In genomic region chr4:150649327-150649726, GRCm38 (mm10) we compare ENCODE assay signal across 1 mouse cellular context.
A peak's percentile ranks its signal among the peaks of the same experiment; 100 is the strongest.
TF ChIP-seq lines count a peak whose summit lies in the region.

No protein-coding gene starts in this region.

TF ChIP-seq in MEL, 35 proteins besides CTCF, POLR2A, EP300 and RAD21 (continued from another document):
- TF ChIP-seq BHLHE40 (IDR thresholded peaks at IDR 0.05; ENCODE audit: borderline replicate concordance, low read depth, low read length) (no peak), NRF1 (IDR thresholded peaks at IDR 0.05; ENCODE audit: insufficient read depth, low read depth, low read length, poor library complexity, severe bottlenecking) (no peak), CHD2 (IDR thresholded peaks at IDR 0.05; ENCODE audit: low read length) (no peak), USF1 (IDR thresholded peaks at IDR 0.05; ENCODE audit: low read depth, low read length) (no peak), MEF2A (IDR thresholded peaks at IDR 0.05; ENCODE audit: extremely low read depth, insufficient replicate concordance, low read depth, low read length, poor library complexity, severe bottlenecking) (no peak), MAFK (IDR thresholded peaks at IDR 0.05; ENCODE audit: borderline replicate concordance, low read depth, low read length) (no peak), CHD1 (IDR thresholded peaks at IDR 0.05; ENCODE audit: low read depth, low read length) (no peak), ZMIZ1 (IDR thresholded peaks at IDR 0.05; ENCODE audit: low read depth, low read length) (no peak), POLR2AphosphoS2 (IDR thresholded peaks at IDR 0.05; ENCODE audit: low read length) (no peak), MAZ (IDR thresholded peaks at IDR 0.05; ENCODE audit: low read depth, low read length) (no peak), ZC3H11A (IDR thresholded peaks at IDR 0.05; ENCODE audit: low read depth, low read length) (no peak), NELFE (IDR thresholded peaks at IDR 0.05; ENCODE audit: low read depth, low read length) (no peak), UBTF (IDR thresholded peaks at IDR 0.05; ENCODE audit: borderline replicate concordance, insufficient read depth, low read depth, low read length) (no peak), MYB (IDR thresholded peaks at IDR 0.05; ENCODE audit: low read depth, low read length) (peak; percentile 85; the same call in 1 of the 2 replicates), USF2 (IDR thresholded peaks at IDR 0.05; ENCODE audit: borderline replicate concordance in 1 of 2, insufficient read depth in 1 of 2, low read depth in 1 of 2, low read length in 2 of 2) (no peak), TBP (IDR thresholded peaks at IDR 0.05; ENCODE audit: low read depth, low read length) (no peak), ZNF384 (IDR thresholded peaks at IDR 0.05; ENCODE audit: low read depth, low read length) (0 out of 2 replicates have a peak, but pooled peaks have one; percentile 37), POLR2AphosphoS5 (IDR thresholded peaks at IDR 0.05; ENCODE audit: borderline replicate concordance, low read depth, low read length) (no peak), JUND (IDR thresholded peaks at IDR 0.05; ENCODE audit: low read depth, low read length) (no peak), HCFC1 (IDR thresholded peaks at IDR 0.05; ENCODE audit: low read depth, low read length) (no peak), SIN3A (IDR thresholded peaks at IDR 0.05; ENCODE audit: low read length) (peak; percentile 44; the same call in 1 of the 2 replicates), SMC3 (IDR thresholded peaks at IDR 0.05; ENCODE audit: low read depth, low read length) (no peak), ELF1 (IDR thresholded peaks at IDR 0.05; ENCODE audit: low read depth, low read length) (no peak), ETS1 (IDR thresholded peaks at IDR 0.05; ENCODE audit: low read depth, low read length) (peak; percentile 45; the same call in 1 of the 2 replicates), ZKSCAN1 (IDR thresholded peaks at IDR 0.05; ENCODE audit: low read depth, low read length) (no peak), KAT2A (conservative IDR thresholded peaks at IDR 0.05; ENCODE audit: low read depth, low read length) (no peak), RCOR1 (IDR thresholded peaks at IDR 0.05; ENCODE audit: low read depth, low read length) (peak; percentile 52; the same call in 1 of the 2 replicates)
